Mouse (Mus musculus) G1E-ER4 (cell line): ENCODE data around the gene Psmg1. TPM values are rescaled to one million over a fixed set of nuclear protein-coding genes. Genes with fewer than 3 reads are reported as not detected.

ENCODE experiments used
- GATA1 ChIP-seq: IDR thresholded peaks from one replicate; pipeline ENCODE4 v1.8.0; 2012; ENCODE audit warnings: low read length, inconsistent platforms
- polyA plus RNA-seq: library from polyadenylated mRNA; stranded (reverse); fragments of >175 nt; gene quantifications from 2 replicates; pipeline ENCODE4 v1.2.3, GENCODE M21; 2012

The Psmg1 gene
- polyA plus RNA-seq: 98.5 and 158 TPM in 2 replicates

GRCm38 (mm10) chr16:95990462-95991121 is at the start of gene Psmg1:
Gene Psmg1 (minus strand): TSS chr16:95990960.
- no peak for TF ChIP-seq GATA1

- TF ChIP-seq GATA1: no peak
Measured at GRCm38 (mm10) chr16:96039538-96039937, 48.8 kb upstream of the Psmg1 start.

GRCm38 (mm10) chr16:96034473-96034872 is 43.7 kb upstream of the Psmg1 start:
- TF ChIP-seq GATA1: no peak

GRCm38 (mm10) chr16:96032368-96033043 is 41.7 kb upstream of the Psmg1 start:
- TF ChIP-seq GATA1: no peak

GRCm38 (mm10) chr16:96030476-96031102 is 39.8 kb upstream of the Psmg1 start:
- TF ChIP-seq GATA1: no peak

GRCm38 (mm10) chr16:96026256-96026655 is 35.5 kb upstream of the Psmg1 start:
- TF ChIP-seq GATA1: no peak

GRCm38 (mm10) chr16:96025244-96025643 is 34.5 kb upstream of the Psmg1 start:
- no peak for TF ChIP-seq GATA1

- no peak for TF ChIP-seq GATA1
Measured at GRCm38 (mm10) chr16:96021045-96021444, 30.3 kb upstream of the Psmg1 start.

- TF ChIP-seq GATA1: no peak
Measured at GRCm38 (mm10) chr16:95999291-95999690, 8.5 kb upstream of the Psmg1 start.

GRCm38 (mm10) chr16:95996156-95996555 is 5.4 kb upstream of the Psmg1 start:
- no peak for TF ChIP-seq GATA1

GRCm38 (mm10) chr16:95992596-95992995 is 1.8 kb upstream of the Psmg1 start:
- no peak for TF ChIP-seq GATA1

- TF ChIP-seq GATA1: no peak
Measured at GRCm38 (mm10) chr16:95991122-95991900, 551 bp upstream of the Psmg1 start.

- no peak for TF ChIP-seq GATA1
Measured at GRCm38 (mm10) chr16:95984911-95985310, 5.8 kb downstream of the Psmg1 start.

GRCm38 (mm10) chr16:95983601-95984000 is 7.2 kb downstream of the Psmg1 start:
- TF ChIP-seq GATA1: no peak

GRCm38 (mm10) chr16:95970841-95971240 is 19.9 kb downstream of the Psmg1 start:
- TF ChIP-seq GATA1: no peak

- no peak for TF ChIP-seq GATA1
Measured at GRCm38 (mm10) chr16:95967455-95967854, 23.3 kb downstream of the Psmg1 start.
